Mouse (Mus musculus) WW6 (cell line): Measurements from ENCODE around the gene Slc35e2.
"Not testable (repeated sequence)": the region's sequence is repeated elsewhere in the genome, so short reads cannot be mapped to it uniquely, and the experiment has no call there.

ENCODE experiments used
- DNase-seq: peaks from one replicate; pipeline ENCODE4 v3.0.0-alpha.2; 2013; ENCODE audit warnings: low read depth, low spot score

Slc35e2 gene

DNA sequence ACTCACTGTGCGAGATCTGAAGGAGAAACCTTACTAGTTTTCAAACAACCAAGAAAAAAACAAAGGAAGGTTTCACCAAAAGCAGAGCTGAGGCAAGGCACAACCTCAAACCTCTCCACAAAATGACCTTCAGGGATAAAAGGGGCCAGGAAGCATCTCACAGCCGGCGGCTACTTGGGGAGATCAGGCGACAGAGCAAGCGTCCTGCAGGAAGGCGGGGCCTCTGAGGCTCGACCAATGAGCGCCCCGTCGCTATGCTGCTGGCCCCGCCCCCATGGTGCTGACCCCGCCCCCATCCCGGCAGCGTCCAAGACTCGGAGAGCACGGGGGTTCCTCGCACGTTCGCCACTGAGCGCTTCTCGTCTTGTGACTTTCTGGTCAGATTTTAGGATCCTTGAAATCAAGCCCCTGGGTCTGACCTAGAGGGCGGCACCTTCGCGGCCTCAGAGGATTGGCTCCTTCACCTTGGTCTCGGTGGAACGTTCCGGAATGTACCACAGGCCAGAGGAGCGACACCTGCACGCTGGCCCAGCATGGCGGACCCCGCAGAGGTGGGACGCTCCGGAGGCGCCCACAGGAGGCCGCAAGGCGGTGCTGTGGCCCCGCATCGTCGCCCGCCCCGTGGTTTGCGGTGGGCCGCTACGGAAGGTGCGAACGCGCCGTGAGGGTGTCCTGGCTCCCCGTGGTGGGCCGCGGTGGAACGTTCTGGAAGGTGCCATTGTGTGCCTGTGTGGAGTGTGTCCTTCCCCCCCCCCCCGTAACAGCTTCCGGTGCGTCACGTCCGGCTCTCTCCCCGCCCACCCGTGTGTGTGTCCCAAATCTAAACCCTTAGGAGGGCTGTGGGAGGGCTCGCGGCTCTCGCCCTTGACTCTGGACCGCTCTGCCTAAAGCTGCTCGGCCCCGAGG lies at the start of gene Slc35e2:
TSS of gene Slc35e2 (plus strand) at position 326 of the 906 bp plus-strand sequence.
- DNase-seq = peak; percentile 81

DNA sequence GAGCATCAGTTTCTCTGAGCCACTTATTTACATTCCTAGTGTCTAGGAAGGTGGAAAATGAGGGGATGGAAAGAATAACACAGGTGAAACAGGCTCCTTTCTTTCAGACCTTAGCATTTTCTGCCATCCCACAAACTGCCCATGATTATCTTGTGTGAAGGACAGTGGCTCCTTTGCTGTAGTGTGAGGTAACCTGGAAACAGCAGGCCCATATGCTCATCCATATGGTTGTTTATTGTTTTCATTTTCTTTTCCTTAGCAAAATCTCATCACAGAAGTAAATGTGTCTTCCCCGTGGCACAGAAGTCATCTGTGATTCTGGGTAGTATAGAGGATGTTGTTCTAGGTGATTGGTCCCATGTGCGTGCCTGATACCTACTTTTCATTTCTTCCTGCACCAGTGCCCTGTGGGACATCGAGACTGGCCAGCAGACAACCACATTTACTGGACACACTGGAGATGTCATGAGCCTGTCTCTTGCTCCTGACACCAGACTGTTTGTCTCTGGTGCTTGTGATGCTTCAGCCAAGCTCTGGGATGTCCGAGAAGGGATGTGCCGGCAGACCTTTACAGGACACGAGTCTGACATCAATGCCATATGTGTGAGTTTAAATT lies 48.2 kb upstream of the Slc35e2 start:
- DNase-seq = no peak

DNA sequence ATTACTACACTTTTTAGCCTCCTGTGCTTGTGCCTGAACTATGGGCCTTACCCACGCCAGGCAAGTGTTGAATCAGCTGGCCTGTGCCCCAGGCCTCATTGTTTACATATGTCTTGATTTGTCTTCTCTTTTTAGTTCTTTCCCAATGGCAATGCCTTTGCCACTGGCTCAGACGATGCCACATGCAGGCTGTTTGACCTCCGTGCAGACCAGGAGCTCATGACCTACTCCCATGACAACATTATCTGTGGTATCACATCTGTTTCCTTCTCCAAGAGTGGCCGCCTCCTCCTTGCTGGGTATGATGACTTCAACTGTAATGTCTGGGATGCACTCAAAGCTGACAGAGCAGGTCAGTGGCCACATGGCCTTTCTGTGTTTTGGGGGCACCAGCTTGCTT lies 46.3 kb upstream of the Slc35e2 start:
- no peak for DNase-seq

DNA sequence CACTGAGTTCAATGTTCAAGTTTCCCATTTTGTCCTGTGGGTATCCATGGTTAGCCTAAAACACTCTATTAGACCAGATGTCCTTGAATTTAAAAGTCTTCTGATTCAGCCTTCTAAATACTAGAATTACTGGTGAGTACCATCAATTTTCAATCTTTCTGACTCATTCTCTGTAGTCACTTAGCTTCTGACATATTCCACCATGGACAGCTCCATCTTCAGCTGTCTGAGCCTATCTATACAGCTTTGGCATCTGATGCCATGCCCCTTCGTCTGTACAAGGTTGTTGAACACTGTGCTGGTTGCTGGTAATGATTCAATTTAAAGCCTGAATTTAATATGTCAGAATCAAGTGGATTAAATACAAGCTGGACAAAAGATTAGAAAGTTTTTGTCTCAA lies 45.8 kb upstream of the Slc35e2 start:
- no peak for DNase-seq

DNA sequence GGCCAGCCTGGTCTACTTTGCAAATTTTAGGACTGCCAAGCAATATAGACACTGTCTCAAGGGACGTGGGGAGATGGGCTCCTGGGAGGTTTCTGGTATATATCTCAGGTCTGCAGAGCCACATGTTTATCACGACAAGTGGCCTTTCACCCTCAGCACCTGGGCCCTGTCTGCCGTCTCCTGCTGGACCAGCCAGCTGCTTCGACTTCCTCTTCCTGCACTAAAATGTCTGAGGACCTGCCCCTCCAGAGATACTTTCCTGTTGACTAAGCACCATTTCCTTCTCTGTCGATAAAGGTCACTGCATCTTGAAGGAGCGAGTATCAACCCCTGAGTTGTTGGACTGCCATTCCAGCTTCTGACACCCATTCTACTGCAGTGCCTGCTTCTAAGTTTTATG lies 41.8 kb upstream of the Slc35e2 start:
- no peak for DNase-seq

DNA sequence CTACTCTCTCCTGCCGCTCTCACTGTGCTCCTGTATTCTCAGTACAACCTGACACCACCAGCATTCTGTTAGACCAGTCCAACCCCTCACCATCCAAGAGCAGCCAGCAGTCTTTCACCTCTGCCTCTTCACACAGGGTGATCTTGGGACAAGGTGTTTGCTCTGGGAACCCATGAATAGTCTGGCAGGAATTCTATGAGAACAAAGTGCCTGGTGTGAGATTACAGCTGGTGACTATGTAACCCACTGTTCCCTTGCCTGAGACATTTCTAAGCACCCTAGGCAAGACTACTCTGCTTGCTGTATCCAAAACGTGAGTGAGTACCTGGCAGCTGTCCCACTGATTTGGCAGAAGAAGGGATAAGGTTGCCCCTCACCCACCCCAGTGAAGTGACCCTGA lies 40.3 kb upstream of the Slc35e2 start:
- no peak for DNase-seq

DNA sequence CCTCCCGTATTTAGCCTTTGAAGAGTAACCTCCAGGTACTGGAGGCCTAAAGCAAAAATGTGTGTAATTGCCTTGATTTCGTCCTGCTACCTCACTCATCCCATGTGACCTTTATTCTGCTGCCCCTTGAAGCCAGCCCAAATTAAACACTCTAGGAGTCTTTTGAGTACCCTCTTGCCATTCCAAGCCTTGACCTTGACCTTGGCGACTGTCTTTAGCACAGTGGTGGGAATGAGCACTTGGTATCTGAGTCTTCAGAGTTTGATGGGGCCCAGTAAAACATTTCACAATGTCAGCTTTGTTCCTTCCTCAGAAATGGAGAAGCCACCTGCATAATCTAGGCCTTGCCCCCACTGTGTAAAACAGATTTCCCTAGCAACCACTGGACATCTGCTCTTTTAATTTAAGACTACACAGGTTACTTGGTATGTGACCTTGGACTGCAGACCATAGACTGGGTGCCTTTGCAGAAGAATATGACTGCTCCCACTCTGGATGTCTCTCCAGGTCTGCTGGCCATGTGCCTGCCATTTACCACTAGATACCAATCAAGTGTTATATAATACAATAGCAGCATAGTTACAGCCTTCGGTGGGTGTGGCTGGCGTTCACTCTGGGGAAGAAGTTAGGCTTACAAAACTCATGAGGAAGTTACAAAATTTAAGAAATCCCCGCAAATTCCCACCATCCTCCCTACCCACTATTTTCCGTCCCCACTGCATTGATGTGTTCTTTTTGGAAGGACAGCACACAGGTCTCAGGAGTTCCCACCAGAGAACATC lies 39.4 kb upstream of the Slc35e2 start, which contains the start of gene Nadk:
TSS of gene Nadk (plus strand) at position 718 of the 782 bp plus-strand sequence.
- no peak for DNase-seq

DNA sequence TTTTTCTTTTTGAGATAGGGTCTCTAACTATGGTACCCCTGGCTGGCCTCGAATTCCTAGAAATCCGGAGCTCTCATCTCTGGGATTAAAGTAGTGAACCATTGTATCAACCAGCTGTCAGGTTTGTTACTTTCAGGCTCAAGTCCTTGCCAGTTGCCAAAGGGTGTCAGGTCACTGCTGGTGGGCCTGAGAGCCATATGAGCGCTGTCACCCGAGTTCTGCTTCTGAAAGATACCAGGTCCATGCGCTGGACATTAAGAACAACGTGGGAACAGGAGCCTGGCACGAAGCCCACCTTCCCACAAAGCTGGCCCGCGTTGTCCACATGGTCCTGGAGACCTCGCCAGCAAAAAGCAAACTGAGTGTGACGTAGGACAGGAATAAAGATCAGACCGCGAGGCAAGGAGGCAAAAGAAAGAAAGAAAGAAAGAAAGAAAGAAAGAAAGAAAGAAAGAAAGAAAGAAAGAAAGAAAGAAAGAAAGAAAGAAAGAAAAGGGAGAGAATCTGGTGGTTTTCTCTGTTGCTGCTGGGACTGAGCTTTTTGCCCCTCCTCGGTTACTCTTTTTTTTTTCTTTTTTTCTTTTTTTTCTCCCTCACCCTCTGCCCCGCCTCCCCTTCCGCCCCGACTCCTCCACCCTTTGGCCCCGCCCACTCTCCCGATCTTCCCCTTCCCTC lies 38.4 kb upstream of the Slc35e2 start:
- DNase-seq = no peak

DNA sequence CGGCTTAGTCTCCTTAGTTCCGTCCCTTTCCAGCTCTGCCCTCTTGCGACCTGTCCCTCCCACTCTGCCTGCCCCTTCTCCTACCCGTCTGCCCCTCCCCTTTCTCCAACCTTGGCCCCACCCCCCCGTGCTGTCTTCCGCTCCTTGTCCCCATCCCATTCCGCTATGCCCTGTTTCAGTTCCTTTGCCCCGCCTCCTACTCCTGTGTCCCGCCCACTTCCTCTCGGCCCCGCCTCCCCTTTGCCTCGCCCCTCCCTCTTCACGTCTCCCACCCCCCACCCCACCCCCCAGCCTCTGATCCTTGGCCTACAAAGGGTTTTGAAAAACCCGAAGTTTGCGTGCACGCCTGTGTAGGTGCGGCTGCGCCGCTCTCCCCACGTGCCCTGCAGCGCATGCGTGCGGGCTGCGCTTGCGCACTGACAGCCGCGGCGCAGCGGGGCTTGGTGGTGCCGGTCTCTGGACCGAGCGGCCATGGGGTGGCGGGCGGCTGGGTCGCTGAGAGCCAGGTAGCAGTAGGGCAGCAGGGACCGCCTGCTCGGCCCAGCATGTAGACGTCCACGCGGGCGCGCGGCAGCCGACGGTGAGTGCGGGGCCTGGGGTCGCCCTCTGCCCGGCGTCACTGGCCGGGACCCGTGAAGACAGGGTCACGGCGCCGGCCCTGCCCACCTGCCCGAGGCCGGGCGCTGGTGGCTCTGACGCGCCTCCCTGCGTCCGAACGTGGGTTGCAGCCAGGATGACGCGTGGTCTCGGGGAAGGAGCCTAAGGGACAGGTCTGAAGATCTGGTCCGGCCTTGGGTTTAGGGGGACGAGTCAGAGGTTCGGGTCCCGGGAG lies 37.6 kb upstream of the Slc35e2 start:
- peak; percentile 96 for DNase-seq

DNA sequence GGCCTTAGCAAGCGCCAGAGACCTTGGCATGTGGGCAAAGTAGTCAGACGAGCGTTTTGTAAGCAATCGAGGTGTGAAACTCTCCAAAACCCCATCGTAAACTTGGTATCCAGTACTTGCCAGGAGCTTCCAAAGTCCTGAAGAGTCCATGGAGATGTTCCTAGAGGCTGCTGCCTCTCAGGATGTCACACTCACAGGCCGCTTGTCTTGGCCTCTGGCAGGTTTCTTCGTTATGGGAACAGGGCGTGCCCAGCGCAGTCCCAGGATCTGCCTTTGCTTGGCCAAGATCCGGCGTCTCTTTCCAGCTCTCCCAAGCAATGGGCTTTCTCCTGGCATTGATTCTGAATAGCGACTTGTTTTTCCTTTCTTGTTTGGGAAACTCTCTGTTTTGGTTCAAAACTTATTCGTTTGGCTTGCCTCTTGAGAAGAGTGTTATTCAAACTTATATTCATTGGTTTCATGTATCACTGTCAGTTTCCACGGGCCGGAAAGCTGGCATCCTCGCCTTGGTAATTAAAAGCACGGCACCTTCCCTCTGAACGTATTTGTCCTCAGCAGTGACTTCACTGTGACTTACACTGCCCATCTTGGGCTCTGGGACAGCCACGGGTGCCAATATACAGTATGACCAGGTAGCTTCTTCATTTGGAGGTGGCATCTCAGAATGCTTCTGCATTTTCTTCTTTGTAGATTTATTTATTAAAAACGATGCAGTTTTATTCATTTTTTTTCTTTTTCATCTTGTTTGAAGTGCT lies 36.7 kb upstream of the Slc35e2 start:
- DNase-seq = peak; percentile 24

DNA sequence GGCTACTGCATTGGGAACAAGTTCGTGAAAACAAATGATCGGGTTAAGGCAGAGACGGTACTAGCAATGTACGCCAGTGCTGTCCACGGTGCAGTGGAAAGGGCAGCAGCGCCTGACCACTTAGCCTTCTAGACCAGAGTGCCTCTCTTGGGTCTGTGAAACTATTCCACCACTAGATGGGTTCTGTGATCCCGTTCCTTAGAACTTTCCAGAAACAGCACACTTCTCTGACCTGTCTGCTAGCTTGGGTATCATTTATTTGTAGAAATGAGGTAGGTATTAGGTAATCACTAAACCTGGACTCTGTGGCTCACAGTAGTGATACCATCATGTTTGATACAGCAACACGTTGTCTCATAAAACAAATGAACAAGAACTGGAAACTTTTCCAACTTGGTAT lies 34.7 kb upstream of the Slc35e2 start:
- no peak for DNase-seq

DNA sequence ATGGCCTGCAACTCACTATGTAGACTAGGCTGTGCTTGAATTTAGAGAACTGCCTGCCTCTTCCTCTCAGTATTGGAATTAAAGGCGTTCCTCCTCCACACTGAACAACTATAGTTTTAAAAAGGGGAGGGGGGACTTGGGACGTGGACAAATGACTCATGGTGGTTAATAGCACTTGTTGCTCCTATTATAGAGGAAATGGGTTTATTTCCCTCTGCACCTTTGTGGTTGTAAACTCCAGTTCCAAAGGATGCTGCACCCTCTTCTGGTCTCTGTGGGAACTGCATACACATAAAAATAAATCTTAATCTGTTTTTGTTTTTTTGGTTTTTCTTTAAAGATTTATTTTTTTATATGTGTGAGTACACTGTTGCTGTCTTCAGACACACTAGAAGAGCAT lies 33.0 kb upstream of the Slc35e2 start:
- no peak for DNase-seq

DNA sequence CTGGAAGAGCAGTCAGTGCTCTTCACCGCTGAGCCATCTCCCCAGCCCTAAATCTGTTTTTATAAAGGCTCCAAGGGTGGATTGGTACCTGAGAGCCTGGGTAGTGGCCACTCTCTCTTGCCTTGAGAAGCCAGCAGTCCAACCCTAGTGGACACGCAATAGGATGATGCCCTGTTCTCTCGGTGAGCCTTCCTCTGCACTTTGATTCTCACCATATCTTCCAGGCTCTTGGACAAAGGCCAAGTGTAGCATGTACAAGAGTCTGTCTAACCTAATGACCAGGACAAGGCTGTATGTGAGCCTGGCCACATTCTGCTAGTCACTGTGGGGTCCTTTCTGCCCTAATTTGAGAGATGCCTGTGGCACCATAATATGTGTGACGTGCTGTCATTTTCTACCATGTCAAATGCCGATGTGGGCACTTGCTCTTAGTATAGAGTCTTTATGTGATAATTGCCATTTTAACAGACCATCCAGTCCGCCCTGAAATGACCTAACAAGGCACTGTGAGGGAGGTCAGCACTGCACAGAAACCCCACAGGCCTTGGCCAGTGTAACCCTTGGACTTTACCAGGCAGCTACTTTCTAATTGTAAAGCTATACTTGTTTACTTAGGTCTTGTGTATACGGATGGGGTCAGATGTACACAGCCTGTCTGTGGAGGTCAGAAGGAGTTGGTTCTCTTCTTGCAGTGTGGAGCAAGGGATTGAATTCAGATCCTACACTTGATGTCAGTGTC lies 32.4 kb upstream of the Slc35e2 start:
- no peak for DNase-seq

DNA sequence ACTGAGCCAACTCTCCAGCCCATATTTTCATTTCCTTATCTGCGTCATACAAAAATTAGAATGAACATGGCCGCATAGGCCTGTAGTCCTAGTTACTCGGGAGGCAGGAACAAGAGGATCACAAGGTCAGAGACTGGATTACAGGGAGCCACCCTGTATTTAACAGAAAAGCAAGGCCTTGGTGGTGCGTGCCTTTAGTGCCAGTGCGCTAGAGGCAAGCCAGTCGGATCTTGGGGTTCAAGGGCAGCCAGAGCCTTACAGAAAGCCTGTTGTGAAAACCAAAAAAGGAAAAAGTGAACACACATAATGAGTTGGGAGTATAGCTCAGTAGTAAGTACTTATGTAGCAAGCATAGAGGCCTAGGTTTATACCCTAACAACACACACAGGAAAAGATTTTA lies 31.4 kb upstream of the Slc35e2 start:
- no peak for DNase-seq

DNA sequence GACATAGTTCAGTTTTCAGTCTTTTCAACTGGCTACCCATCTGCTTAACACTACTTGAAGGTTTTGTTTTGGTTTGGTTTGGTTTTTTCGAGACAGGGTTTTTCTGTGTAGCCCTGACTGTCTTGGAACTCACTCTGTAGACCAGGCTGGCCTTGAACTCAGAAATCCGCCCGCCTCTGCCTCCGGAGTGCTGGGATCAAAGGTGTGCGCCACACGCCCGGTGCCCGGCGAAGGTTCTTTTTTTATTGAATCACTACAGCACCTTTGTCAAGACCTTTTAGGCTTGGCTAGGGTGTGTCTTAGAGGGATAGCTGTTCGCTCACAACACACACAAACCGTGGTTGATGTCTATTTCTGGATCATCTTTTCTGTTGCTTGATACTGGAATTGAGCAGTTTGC lies 30.9 kb upstream of the Slc35e2 start:
- not testable (repeated sequence) for DNase-seq

DNA sequence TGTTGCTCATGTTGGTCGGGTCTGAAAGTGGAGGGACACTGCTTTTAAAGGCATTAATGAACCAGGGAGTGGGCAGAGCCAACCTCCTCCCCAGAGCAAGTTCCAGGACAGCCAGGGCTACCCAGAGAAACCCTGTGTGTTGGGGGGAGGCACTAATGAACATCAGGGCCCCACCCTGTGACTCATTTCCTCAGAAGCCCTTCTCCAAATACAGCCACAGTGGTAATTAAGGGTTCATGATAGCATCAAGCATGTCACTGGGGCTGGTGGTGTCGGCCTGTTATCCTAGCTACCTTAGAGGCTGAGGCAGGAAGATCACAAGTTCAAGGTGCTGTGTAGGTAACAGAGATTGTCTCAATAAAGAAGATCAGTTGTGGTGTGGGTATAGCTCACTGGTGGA lies 29.8 kb upstream of the Slc35e2 start:
- no peak for DNase-seq

DNA sequence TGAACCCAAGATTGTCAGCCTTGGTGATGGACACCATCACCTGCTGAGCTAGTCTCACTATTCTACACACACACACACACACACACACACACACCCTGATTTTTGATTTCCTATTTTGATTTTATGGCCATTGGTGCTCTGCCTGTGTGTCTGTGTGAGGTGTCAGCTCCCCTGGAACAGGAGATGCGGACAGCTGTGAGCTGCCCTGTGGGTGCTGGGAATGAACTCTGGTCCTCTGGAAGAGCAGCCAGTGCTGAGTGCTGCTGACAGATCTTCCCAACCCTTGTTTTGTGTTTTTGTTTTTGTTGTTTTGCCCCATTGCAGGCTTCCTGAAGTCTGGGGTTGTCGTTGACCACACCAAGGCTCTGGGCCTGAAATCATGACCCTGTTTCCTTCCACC lies 28.1 kb upstream of the Slc35e2 start:
- DNase-seq = no peak

DNA sequence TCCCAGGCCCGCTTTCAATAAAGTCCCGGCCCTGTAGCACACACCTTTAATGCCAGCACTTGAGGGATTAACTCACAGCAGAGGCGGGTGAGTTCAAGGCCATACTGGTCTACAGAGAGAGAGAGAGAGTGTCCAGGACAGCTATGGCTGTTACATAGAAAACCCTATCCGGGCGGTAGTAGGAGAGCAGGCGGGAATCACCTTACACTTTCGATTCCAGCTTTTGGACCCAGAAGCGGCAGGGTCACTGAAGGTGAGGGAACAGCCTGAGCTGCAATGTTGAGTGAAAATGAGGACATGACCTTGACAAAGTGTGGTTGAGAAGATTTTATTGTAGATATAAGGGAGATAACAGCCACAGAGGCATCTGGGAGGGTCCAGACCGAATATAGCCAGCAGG lies 27.3 kb upstream of the Slc35e2 start:
- no peak for DNase-seq

DNA sequence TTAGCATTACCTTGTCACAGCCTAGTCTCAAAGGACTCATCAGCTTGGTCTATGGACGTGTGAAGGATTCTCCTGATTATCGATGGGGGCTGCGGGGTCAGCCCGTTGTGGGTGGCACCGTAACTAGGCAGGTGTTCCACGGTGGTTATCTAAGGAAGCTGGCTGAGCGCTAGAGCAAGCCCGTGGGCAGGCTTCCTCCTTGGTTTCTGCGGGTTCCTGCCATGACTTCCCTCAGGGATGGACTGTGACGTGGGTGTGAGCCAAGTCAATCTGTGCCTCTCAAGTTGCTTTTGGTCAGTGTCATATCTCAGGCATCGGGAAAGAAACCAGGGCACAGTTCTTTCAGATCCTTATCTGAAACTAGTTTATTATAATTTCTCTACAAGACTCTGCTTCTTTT lies 26.3 kb upstream of the Slc35e2 start:
- DNase-seq = no peak
